Mouse (Mus musculus) retina, postnatal 7 days (tissue): ENCODE results near the gene Rc3h1.
"Not testable (repeated sequence)": the region's sequence is repeated elsewhere in the genome, so short reads cannot be mapped to it uniquely, and the experiment has no call there.

ENCODE experiments used
- DNase-seq: peaks from one replicate; pipeline ENCODE4 v3.0.0-alpha.2; 2012; ENCODE audit warnings: low read depth, low spot score

Gene Rc3h1

GRCm38 (mm10) chr1:160906057-160906557 is at the start of gene Rc3h1:
Gene Rc3h1 (plus strand): TSS chr1:160906418.
- DNase-seq: peak; percentile 90

- no peak for DNase-seq
Measured at GRCm38 (mm10) chr1:160858132-160858531, 48.1 kb upstream of the Rc3h1 start.

GRCm38 (mm10) chr1:160859874-160860273 is 46.3 kb upstream of the Rc3h1 start:
- not testable (repeated sequence) for DNase-seq

- DNase-seq: no peak
Measured at GRCm38 (mm10) chr1:160861142-160861541, 45.1 kb upstream of the Rc3h1 start.

- no peak for DNase-seq
Measured at GRCm38 (mm10) chr1:160861632-160862031, 44.6 kb upstream of the Rc3h1 start.

GRCm38 (mm10) chr1:160863027-160863426 is 43.2 kb upstream of the Rc3h1 start:
- no peak for DNase-seq

- DNase-seq: no peak
Measured at GRCm38 (mm10) chr1:160874757-160875156, 31.5 kb upstream of the Rc3h1 start.

- DNase-seq: no peak
Measured at GRCm38 (mm10) chr1:160876968-160877367, 29.2 kb upstream of the Rc3h1 start.

GRCm38 (mm10) chr1:160878485-160878884 is 27.7 kb upstream of the Rc3h1 start:
- no peak for DNase-seq

- DNase-seq: not testable (repeated sequence)
Measured at GRCm38 (mm10) chr1:160881378-160881777, 24.8 kb upstream of the Rc3h1 start.

- DNase-seq: no peak
Measured at GRCm38 (mm10) chr1:160881968-160882367, 24.2 kb upstream of the Rc3h1 start.

GRCm38 (mm10) chr1:160884273-160884672 is 21.9 kb upstream of the Rc3h1 start:
- no peak for DNase-seq

- DNase-seq: no peak
Measured at GRCm38 (mm10) chr1:160884993-160885392, 21.2 kb upstream of the Rc3h1 start.

- no peak for DNase-seq
Measured at GRCm38 (mm10) chr1:160899701-160900100, 6.5 kb upstream of the Rc3h1 start.

GRCm38 (mm10) chr1:160904047-160904446 is 2.2 kb upstream of the Rc3h1 start:
- no peak for DNase-seq

GRCm38 (mm10) chr1:160906558-160907481 is 602 bp downstream of the Rc3h1 start:
- no peak for DNase-seq

GRCm38 (mm10) chr1:160910176-160910575 is 4.0 kb downstream of the Rc3h1 start:
- DNase-seq: no peak

GRCm38 (mm10) chr1:160910812-160911211 is 4.6 kb downstream of the Rc3h1 start:
- DNase-seq: no peak

- DNase-seq: no peak
Measured at GRCm38 (mm10) chr1:160919383-160919782, 13.2 kb downstream of the Rc3h1 start.

- no peak for DNase-seq
Measured at GRCm38 (mm10) chr1:160921938-160922337, 15.7 kb downstream of the Rc3h1 start.

- no peak for DNase-seq
Measured at GRCm38 (mm10) chr1:160931320-160931719, 25.1 kb downstream of the Rc3h1 start.

- DNase-seq: peak; percentile 13
Measured at GRCm38 (mm10) chr1:160933896-160934482, 27.8 kb downstream of the Rc3h1 start.

- DNase-seq: no peak
Measured at GRCm38 (mm10) chr1:160935551-160935950, 29.3 kb downstream of the Rc3h1 start.
